Mouse (Mus musculus) retina, postnatal 1 day (tissue): ENCODE data around the gene Sprn.

ENCODE experiments used
- DNase-seq: peaks from one replicate; pipeline ENCODE4 v3.0.0-alpha.2; 2012

Sprn gene

GRCm38 (mm10) chr7:140154218-140154927 lies at the start of gene Sprn:
TSS of gene Sprn (minus strand) at chr7:140154877.
- peak; percentile 64 for DNase-seq

GRCm38 (mm10) chr7:140201090-140201489 lies 46.4 kb upstream of the Sprn start:
- no peak for DNase-seq

- DNase-seq, result no peak
Observed at GRCm38 (mm10) chr7:140196002-140196401, 41.3 kb upstream of the Sprn start.

- DNase-seq, result no peak
Observed at GRCm38 (mm10) chr7:140194031-140194430, 39.4 kb upstream of the Sprn start.

GRCm38 (mm10) chr7:140192851-140193250 lies 38.2 kb upstream of the Sprn start:
- no peak for DNase-seq

GRCm38 (mm10) chr7:140192445-140192844 lies 37.8 kb upstream of the Sprn start:
- DNase-seq, result no peak

- DNase-seq, result no peak
Observed at GRCm38 (mm10) chr7:140190435-140190834, 35.8 kb upstream of the Sprn start.

- peak; percentile 59 for DNase-seq
Observed at GRCm38 (mm10) chr7:140188391-140189328, 34.0 kb upstream of the Sprn start.

GRCm38 (mm10) chr7:140187721-140188390 lies 33.2 kb upstream of the Sprn start:
- no peak for DNase-seq

- no peak for DNase-seq
Observed at GRCm38 (mm10) chr7:140186646-140187620, 32.3 kb upstream of the Sprn start.

GRCm38 (mm10) chr7:140184206-140184605 lies 29.5 kb upstream of the Sprn start:
- no peak for DNase-seq

GRCm38 (mm10) chr7:140180692-140181091 lies 26.0 kb upstream of the Sprn start:
- no peak for DNase-seq

GRCm38 (mm10) chr7:140179176-140179575 lies 24.5 kb upstream of the Sprn start:
- DNase-seq, result no peak

GRCm38 (mm10) chr7:140172936-140173335 lies 18.3 kb upstream of the Sprn start, which contains the start of gene Olfr523:
TSS of gene Olfr523 (plus strand) at chr7:140173217.
- DNase-seq, result no peak

GRCm38 (mm10) chr7:140170863-140171262 lies 16.2 kb upstream of the Sprn start:
- no peak for DNase-seq

- no peak for DNase-seq
Observed at GRCm38 (mm10) chr7:140169386-140169785, 14.7 kb upstream of the Sprn start.

- no peak for DNase-seq
Observed at GRCm38 (mm10) chr7:140167950-140168349, 13.3 kb upstream of the Sprn start.

GRCm38 (mm10) chr7:140164664-140165063 lies 10.0 kb upstream of the Sprn start, which contains the start of gene Olfr522:
TSS of gene Olfr522 (minus strand) at chr7:140164764.
- no peak for DNase-seq

- no peak for DNase-seq
Observed at GRCm38 (mm10) chr7:140160363-140160762, 5.7 kb upstream of the Sprn start.

- DNase-seq, result no peak
Observed at GRCm38 (mm10) chr7:140153829-140154217, 854 bp downstream of the Sprn start.

- peak; percentile 66 for DNase-seq
Observed at GRCm38 (mm10) chr7:140153383-140153782, 1.3 kb downstream of the Sprn start.

- no peak for DNase-seq
Observed at GRCm38 (mm10) chr7:140144550-140144949, 10.1 kb downstream of the Sprn start.
